Mouse (Mus musculus) natural killer cell, adult 2 months (primary cell): ENCODE measurements around the gene Calcoco2.
"Not testable (repeated sequence)": the region's sequence is repeated elsewhere in the genome, so short reads cannot be mapped to it uniquely, and the experiment has no call there.

Experiments
- DNase-seq, 2 experiments: peaks; one replicate each; pipeline ENCODE4 v3.0.0; 2022; ENCODE audit warnings: low spot score in 2 of 2

Gene Calcoco2

GRCm38 (mm10) chr11:96111751-96112150, at the start of gene Calcoco2:
Calcoco2 (minus strand) TSS chr11:96111964.
- no peak for DNase-seq

DNA sequence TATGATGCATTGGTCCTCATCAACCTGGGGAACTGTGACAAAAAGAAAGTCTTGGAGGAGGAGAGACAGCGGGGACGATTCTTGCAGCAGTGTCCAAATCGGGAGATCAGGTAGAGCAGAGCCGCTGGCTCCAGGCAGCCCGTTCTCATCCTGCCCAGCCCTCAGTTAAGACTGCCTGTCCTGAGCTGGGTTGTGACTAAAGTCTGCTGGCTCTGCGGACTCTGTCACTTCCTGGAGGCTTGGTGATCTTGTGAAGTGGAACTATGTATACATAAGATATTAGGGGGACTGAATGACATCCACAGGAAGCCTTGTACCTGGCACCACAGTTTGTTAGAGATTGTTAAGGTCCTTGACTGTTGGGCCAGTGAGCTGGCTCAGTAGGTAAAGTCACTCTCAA, 35.7 kb upstream of the Calcoco2 start:
- no peak for DNase-seq

DNA sequence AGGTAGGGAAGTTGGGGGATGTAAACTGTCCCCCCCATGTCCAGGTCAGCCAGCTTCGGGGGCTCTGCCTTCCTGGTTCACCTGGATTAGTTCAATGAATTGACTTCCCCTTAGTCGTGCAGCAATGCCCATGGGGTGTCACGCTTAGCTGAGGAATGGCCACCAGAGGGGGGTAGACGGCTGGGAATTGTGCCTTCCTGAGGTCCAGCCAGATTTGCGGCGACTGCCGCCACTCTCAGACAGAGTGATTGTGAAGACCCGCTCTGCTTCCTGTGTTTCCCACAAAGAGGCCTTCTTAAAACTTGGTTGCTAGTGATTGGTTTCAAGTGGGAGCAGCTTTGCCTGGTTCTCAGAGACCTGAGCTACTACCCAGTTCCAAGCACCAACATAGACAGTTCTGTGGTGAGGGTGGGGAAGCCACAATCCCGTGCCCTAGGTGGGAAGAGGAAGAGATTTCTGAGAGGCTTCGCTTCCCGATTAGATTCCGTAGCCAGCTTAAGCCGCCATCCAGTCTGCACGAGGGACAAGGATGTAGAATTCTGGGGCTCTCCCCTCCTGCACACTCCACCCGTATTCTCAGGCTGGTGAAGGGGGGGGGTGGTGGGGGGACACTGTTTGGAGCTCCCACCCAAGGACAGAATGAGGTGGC, 34.0 kb upstream of the Calcoco2 start:
- peak; percentile 6 to 13 for DNase-seq

DNA sequence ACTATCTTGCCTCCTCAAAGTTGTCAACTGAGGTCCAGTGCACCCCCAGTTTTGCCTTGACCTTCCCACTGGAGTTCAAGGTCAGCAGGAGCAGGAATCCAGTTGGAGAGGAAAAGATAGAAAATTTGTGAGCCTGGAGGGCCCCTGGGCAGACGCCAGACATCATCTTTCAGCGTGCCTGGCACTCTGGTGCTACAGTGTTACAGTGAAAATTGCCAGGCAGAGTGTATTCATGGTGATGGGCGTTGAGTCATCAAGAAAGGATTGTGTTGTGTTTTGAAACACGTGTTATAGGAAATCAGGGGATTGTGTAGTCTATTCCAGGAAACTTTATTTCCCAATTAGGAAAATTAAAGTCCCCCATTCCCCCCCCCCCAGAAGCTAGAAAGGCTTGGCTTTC, 32.0 kb upstream of the Calcoco2 start:
- DNase-seq: no peak

DNA sequence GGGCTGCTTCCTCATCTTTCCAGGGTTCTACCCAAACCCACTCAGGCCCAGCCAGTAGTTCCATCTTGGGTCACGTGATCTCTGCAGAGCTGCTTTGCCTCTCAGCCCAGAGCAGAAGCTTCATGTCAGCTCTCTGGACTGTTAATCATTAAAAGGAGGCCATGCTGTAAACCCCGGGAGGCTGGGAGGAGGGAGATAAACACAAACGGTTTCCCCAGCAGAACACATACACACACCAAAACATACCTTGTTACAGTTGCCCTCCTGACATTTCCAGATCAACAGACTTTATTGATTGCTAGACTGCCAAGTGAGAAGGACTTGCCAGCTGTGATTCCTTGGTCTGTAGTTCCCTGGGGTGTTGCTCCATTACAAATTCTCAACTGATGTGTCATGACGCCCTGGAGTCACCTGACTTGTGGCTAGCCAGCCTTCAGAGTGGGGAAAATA, 29.0 kb upstream of the Calcoco2 start:
- DNase-seq: no peak

DNA sequence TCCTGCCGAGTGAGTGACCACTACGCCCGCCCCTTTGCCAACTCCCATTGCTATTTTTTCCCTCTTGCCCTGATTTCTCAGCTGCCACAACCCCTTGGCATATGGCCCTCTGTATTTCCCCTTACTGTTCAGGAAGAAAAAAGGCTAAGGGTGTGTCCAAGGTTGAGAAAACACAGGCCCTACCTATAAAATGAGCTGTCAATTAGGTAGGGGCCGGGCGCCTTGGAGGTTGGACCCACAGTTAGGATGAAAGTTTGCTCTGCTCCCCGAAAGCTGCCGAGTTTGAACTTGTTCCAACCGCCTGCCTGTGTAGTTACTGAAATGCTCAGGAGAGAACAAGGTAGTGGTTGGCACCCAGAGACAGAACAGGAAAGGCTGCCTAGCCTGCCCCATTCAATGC, 24.1 kb upstream of the Calcoco2 start:
- no peak for DNase-seq

DNA sequence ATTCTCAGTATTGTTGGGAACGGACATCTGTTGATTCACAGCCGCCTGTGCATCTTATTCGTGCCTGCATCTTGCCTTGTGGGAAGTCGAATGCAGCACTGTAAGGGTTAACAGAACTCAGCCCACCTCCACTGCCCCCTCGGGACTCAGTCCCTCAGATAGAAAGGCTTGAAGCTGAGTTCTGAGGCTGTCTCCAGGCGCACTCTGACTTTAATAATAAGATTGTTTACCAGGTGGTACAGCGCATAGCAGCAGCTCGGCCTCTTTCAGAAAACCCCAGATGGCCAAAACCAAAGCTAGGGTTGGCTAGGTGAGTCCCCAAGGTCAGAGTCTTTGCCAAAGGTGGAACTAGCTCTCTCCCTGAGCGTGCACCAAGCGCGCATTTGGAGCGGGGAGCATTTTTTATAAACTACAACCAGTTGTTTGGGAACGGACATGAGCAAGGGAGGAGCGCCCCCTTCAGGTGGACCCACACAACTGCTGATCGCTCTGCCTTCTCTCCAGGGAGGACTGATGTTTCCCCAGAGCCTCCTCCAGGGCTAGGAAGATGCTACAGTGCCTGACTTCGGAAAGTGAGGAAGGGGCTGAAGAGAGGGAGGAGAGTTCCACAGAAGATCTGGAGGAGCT, 21.6 kb upstream of the Calcoco2 start, which contains the start of gene Ttll6:
Ttll6 (plus strand) TSS at position 548 of the 627 bp plus-strand sequence.
- peak; percentile 11 to 28 for DNase-seq

DNA sequence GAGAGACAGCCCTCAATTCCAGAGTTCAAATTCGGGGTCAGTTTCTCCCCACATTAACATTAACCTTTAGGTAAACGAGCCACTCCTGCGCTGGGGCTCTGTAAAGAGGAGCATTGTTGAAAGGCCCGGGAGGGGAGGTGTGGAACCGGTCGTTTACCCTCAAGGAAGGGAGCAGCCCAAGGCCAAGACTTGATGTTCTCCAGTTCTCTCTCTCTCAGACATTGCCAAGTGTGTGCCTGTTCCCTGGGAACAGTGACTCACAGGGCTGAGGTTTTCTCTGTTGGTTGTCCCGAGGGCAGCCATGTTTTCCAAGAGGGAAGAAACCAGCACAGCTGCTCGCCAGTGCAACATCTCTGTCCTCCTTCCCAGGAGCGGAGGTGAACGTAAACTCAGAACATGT, 18.8 kb upstream of the Calcoco2 start:
- no peak for DNase-seq

GRCm38 (mm10) chr11:96124052-96124914, 12.5 kb upstream of the Calcoco2 start:
- DNase-seq: no peak

- DNase-seq: not testable (repeated sequence)
These were observed 11.0 kb upstream of the Calcoco2 start for GRCm38 (mm10) chr11:96122806-96123205.

- DNase-seq: no peak
These were observed 7.6 kb upstream of the Calcoco2 start for GRCm38 (mm10) chr11:96119401-96119800.

- DNase-seq: not testable (repeated sequence)
These were observed 5.2 kb upstream of the Calcoco2 start for GRCm38 (mm10) chr11:96116925-96117324.

- DNase-seq: no peak
These were observed 4.4 kb upstream of the Calcoco2 start for GRCm38 (mm10) chr11:96116116-96116515.

GRCm38 (mm10) chr11:96115416-96115815, 3.7 kb upstream of the Calcoco2 start:
- DNase-seq: no peak

- DNase-seq: no peak
These were observed 2.3 kb upstream of the Calcoco2 start for GRCm38 (mm10) chr11:96114077-96114476.

GRCm38 (mm10) chr11:96110950-96111349, 814 bp downstream of the Calcoco2 start:
- DNase-seq: not testable (repeated sequence)

DNA sequence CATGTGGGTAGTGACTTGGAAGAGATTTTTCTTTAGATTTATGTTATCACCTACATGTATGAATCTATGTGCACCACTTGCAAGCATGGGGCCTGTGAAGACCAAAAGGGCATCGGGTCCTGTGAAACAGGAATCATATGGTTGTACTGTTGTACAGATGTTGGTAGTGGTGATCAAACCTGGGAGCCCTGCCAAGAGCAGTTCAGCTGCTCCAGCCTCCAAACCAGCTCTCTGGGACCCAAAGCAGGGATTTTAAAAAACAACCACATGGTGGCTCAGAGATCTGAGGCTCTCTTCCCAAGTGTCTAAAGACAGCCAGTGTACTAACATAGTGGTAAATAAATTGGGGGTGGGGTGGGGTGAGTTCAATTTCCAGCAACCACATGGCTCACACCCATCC, 3.4 kb downstream of the Calcoco2 start:
- DNase-seq: no peak

GRCm38 (mm10) chr11:96093361-96093760, 18.4 kb downstream of the Calcoco2 start:
- DNase-seq: peak; percentile 20 to 37

DNA sequence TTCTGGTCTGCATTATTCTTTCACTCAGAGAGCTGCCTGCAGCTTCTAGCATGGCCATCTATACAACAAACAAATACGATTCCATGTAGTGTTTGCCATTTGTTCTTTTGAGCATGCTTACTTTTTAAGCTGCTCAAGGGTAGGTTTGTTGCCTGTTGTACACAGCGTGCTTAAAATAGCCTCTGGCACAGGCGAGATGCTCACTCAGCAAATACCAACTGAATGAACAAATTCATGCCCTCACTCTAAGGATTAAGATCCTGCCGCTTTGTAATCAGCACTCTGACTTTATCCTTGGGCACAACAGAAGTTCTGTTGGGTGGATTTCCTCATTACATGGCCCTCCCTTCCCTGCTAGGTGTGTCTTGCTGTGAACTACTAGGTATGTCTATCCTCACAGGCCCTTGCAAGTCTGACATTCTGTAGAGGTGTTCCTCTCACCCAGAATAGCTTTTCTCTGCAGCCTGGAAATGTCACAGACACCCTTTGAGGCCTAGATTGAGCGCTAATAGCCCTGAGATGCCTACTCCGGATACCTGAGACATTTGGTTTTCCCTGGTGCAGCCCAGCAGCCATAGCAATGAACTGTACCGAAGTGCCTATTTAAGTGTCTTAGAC, 19.0 kb downstream of the Calcoco2 start:
- no peak for DNase-seq

DNA sequence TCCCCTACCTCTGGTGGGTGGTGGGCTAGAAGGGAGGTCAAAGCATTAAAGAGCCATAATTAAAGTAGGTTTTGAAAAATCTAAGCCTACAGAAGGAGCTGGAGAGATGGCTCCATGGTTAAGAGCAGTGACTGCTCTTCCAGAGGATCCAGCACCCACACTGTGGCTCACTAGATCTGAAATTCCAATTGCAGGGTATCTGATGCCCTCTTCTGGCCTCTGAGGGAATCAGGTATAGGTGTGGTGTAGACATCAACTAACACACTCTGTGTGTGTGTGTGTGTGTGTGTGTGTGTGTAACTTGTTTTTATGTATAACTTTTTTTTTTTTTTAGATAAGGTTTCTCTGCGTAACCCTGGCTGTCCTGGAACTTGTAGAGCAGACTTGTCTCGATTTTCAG, 20.7 kb downstream of the Calcoco2 start:
- DNase-seq: no peak

DNA sequence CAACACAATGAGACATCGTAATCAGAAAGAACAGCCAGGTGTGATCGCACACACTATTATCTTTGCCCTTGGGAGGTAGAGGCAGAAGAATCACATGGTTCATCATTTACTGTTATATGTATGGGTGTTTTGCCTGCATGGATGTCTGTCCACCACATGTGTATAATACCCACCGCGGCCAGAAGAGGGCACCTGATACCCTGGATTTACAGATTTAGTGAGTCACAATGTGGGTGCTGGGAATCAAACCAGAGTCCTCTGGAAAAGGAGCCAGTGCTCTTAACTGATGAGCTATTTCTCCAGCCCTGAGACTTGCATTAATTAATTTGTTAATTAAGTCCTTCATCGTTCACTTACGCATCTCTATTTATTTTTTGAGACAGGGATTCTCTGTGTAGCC, 23.8 kb downstream of the Calcoco2 start:
- no peak for DNase-seq

GRCm38 (mm10) chr11:96082682-96083081, 29.1 kb downstream of the Calcoco2 start:
- DNase-seq: no peak
